Comparison of ENCODE assay signal across 19 mouse cellular contexts in the genomic region with DNA sequence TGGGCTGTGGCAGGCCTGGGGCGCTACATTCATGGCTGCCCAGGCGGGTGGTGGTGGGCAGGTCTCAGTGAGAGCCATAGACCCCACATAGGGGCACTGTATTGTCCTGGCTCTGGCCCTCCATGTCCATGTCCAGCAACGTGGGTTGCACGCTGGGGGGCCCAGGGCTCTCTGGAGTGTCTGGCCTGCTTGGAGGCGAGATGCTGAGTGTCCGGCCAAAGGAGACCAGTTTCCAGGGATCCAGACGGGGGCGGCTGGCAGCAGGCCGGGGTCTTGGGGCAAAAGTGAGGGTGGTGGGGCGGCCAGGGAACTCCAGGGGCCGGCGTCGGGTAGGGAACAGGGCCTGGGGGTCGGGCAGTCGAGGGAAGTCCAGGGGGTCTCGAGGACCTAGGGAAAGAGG. TPM values are rescaled to one million over a fixed set of nuclear protein-coding genes. Genes with fewer than 3 reads are reported as not detected.
"Had no signal": no experiment of that assay in that cellular context is flagged by ENCODE, and none has a peak within 500 bp of the region (broad histone marks: within the 10 kb centered on the region; RNA-seq: fewer than 3 reads in every experiment).

No protein-coding gene starts in this region.

- H3K9me3 ChIP-seq: limb, embryonic 12.5 days; limb, embryonic 15.5 days; midbrain, embryonic 12.5 days; midbrain, embryonic 15.5 days had no signal

- H3K4me3 ChIP-seq: layer of hippocampus, adult 2 months; limb, embryonic 12.5 days; limb, embryonic 15.5 days; midbrain, embryonic 12.5 days; midbrain, embryonic 15.5 days had no signal

- ATAC-seq: liver, postnatal 0 days; lung, postnatal 0 days; midbrain, embryonic 15.5 days had no signal

- H3K4me2 ChIP-seq: limb, embryonic 12.5 days; limb, embryonic 15.5 days; liver, embryonic 11.5 days; lung, embryonic 14.5 days; midbrain, embryonic 12.5 days; midbrain, embryonic 15.5 days had no signal

- H3K27me3 ChIP-seq: midbrain, embryonic 15.5 days had no signal

- H3K27ac ChIP-seq: kidney, postnatal 0 days; limb, embryonic 12.5 days; limb, embryonic 15.5 days; liver, embryonic 14.5 days; macrophage; midbrain, embryonic 12.5 days; midbrain, embryonic 15.5 days had no signal

- H3K9ac ChIP-seq: limb, embryonic 12.5 days; limb, embryonic 15.5 days; liver, embryonic 14.5 days; liver, postnatal 0 days; lung, embryonic 14.5 days; midbrain, embryonic 12.5 days; midbrain, embryonic 15.5 days had no signal

- DNase-seq: kidney, postnatal 25 days; layer of hippocampus, adult 9-11 months; left cerebral cortex, postnatal 4 days; liver, postnatal 0 days; lung, embryonic 14.5 days; thymus, adult 18-20 months; thymus, postnatal 36 days had no signal

RNA-seq across cellular contexts. Expression of gene Ttc9b, which starts 2.9 kb away (rescaled TPM):
- polyA plus RNA-seq: kidney, postnatal 0 days; liver, embryonic 11.5 days; liver, embryonic 14.5 days; liver, postnatal 0 days; lung, postnatal 0 days; macrophage; spleen, adult 2 months; urinary bladder, adult 2 months had no signal
